Mouse (Mus musculus) embryonic facial prominence, embryonic 12.5 days (tissue): ENCODE measurements around the gene Prmt9. TPM values are rescaled to one million over a fixed set of nuclear protein-coding genes. Genes with fewer than 3 reads are reported as not detected.

Experiments
- ATAC-seq: fragments of 200-750 bp; cut with Nextera tagmentation; 2 replicates; pipeline ENCODE4 v1.8.0; 2017; ENCODE audit not compliant: insufficient number of reproducible peaks, insufficient read depth, low FRiP score, low TSS enrichment
- H3K27ac ChIP-seq: fragments of 300-500 bp; sonication (generic); 2 replicates; pipeline ENCODE4 v1.5.1; 2016; ENCODE audit warnings: mild to moderate bottlenecking
- H3K27me3 ChIP-seq: fragments of 300-500 bp; sonication (generic); 2 replicates; pipeline ENCODE4 v1.6.1; 2016; ENCODE audit warnings: mild to moderate bottlenecking, moderate library complexity
- H3K36me3 ChIP-seq: fragments of 300-500 bp; sonication (generic); 2 replicates; pipeline ENCODE4 v1.6.1; 2016; ENCODE audit warnings: mild to moderate bottlenecking
- H3K4me1 ChIP-seq: fragments of 300-500 bp; sonication (generic); 2 replicates; pipeline ENCODE4 v1.6.1; 2016
- H3K4me2 ChIP-seq: fragments of 300-500 bp; sonication (generic); replicated peaks from 2 replicates; pipeline ENCODE4 v1.6.1; 2016; ENCODE audit warnings: mild to moderate bottlenecking, moderate library complexity
- H3K4me3 ChIP-seq: fragments of 300-500 bp; sonication (generic); 2 replicates; pipeline ENCODE4 v1.5.1; 2016; ENCODE audit warnings: mild to moderate bottlenecking
- H3K9ac ChIP-seq: fragments of 300-500 bp; sonication (generic); 2 replicates; pipeline ENCODE4 v1.6.1; 2016; ENCODE audit warnings: mild to moderate bottlenecking, moderate library complexity
- H3K9me3 ChIP-seq: fragments of 300-500 bp; sonication (generic); 2 replicates; pipeline ENCODE4 v1.6.1; 2016; ENCODE audit warnings: mild to moderate bottlenecking, moderate library complexity
- WGBS: fragments of 180-500 bp; shearing (Covaris S2); methylation state at CpG from one replicate; pipeline ENCODE4 v1.1.7; 2016; 5-methylcytosine and 5-hydroxymethylcytosine counted together
- polyA plus RNA-seq: library from polyadenylated mRNA; unstranded; fragments of >200 nt; fragmentation: Nextera tagmentation; extraction: Ambion mirVana; gene quantifications from 2 replicates; pipeline ENCODE4 v1.2.1, GENCODE M21; 2016

Prmt9 gene
- polyA plus RNA-seq, result 25.0 and 25.7 TPM in 2 replicates

DNA sequence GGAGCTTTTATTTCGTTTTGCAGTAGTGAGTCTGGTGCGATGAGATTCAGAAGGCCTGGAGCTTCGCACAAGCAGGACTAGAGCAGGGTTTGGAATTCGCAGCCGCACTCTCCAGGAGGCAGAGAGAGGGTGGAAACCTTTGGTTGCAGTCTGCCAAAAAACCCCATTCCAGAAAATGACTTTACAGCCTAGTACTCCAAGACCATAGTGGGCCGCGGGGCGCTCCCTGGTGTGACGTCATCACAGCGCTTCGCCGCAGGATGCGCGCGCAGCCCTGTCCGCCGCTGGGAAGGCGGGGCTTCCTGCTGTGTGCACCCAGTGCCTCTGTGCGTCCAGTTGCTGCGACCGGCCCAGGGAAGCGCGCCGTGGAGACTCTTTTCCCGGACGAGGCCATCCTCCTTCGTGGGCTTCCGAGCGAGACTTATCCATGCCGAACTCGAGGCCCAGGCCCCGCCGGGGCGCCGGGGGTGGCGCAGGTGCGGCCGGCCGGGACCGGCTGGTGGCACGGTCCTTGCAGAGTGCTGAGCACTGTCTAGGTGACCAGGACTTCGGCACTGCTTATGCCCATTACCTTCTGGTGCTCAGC is at the start of gene Prmt9:
Gene Prmt9 (plus strand): TSS at position 277 of the 586 bp plus-strand sequence.
- peak; percentile 89 for ATAC-seq
- 4% methylated on average over 42 of the region's 42 CpGs for WGBS

DNA sequence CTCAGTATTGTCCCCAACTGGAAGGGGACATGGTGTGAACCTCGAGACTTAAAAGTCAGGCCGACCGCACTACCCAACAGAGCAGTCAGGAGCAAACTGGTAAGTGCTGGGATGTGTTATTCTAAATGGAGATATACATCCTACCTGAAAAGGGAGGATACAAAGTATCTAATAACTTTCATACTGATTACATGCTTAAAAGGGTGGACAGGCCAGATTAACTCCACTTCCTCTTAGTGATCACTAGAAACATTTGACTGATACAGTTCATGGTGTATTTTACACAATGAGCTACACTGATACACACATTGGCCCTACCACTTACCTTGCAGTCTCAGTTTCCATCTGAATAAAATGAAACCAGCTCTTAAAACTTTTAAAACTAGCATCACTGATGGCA is 48.9 kb upstream of the Prmt9 start:
- no peaks in the 10 kb centered on the region for H3K36me3 ChIP-seq
- H3K27me3 ChIP-seq, result no peaks in the 10 kb centered on the region
- H3K9ac ChIP-seq, result no peak overlapping the region
- H3K4me3 ChIP-seq, result no peak overlapping the region
- ATAC-seq, result no peak
- 92% methylated on average over 3 of the region's 3 CpGs for WGBS
- no peak overlapping the region for H3K4me2 ChIP-seq
- H3K27ac ChIP-seq, result no peak overlapping the region
- no peaks in the 10 kb centered on the region for H3K9me3 ChIP-seq
- peaks cover 4% of the 10 kb centered on the region; the same call in 1 of the 2 replicates for H3K4me1 ChIP-seq

More for the DNA sequence above, at the start of gene Prmt9:
- peaks cover 4% of the 10 kb centered on the region; the same call in 1 of the 2 replicates for H3K9me3 ChIP-seq
- H3K9ac ChIP-seq, result peak within 1 kb of the TSS; percentile 80
- peaks cover 5% of the 10 kb centered on the region; the same call in 1 of the 2 replicates for H3K4me1 ChIP-seq
- H3K27me3 ChIP-seq, result no peaks in the 10 kb centered on the region
- peak within 1 kb of the TSS; percentile 79 for H3K27ac ChIP-seq
- H3K4me2 ChIP-seq, result peak within 1 kb of the TSS; percentile 71
- peak within 1 kb of the TSS; percentile 72 for H3K4me3 ChIP-seq
- peaks cover 22% of the 10 kb centered on the region for H3K36me3 ChIP-seq

DNA sequence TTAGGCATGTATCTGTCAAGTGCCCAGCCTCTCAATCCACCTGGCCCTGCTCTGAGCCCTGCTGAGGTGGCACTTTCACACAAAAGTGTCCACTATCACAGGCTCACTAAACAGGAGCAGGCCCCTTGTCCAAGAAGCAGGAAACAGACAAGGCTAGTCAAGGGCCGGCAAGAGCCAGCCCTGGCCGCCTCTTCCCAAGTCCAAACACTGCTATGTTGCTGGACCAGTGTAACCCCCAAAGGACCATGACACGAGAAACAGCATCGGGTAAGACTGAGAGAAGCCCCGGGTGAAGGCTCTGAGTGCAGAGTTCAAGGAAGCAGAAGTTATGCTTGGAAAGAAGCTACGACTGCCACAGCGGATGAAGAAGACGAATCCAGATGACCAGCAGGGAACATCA is 48.1 kb upstream of the Prmt9 start:
- H3K9ac ChIP-seq, result no peak overlapping the region
- H3K9me3 ChIP-seq, result no peaks in the 10 kb centered on the region
- WGBS, result 84% methylated on average over 8 of the region's 8 CpGs
- no peaks in the 10 kb centered on the region for H3K36me3 ChIP-seq
- no peak overlapping the region for H3K4me3 ChIP-seq
- H3K4me1 ChIP-seq, result peaks cover 3% of the 10 kb centered on the region; the same call in 1 of the 2 replicates
- no peak overlapping the region for H3K27ac ChIP-seq
- ATAC-seq, result no peak
- no peaks in the 10 kb centered on the region for H3K27me3 ChIP-seq
- H3K4me2 ChIP-seq, result no peak overlapping the region

- Histone ChIP-seq H3K27ac (no peak overlapping the region), H3K27me3 (no peaks in the 10 kb centered on the region), H3K4me3 (no peak overlapping the region), H3K9me3 (no peaks in the 10 kb centered on the region), H3K36me3 (no peaks in the 10 kb centered on the region), H3K4me2 (no peak overlapping the region), H3K4me1 (0 out of 2 replicates have a peak, but pooled peaks cover 3% of the 10 kb centered on the region), H3K9ac (no peak overlapping the region)
- WGBS, result 87% methylated on average over 6 of the region's 6 CpGs
- no peak for ATAC-seq
These were observed 46.6 kb upstream of the Prmt9 start for GRCm38 (mm10) chr8:77502547-77502946.

- Histone ChIP-seq H3K9ac (no peak overlapping the region), H3K9me3 (no peaks in the 10 kb centered on the region), H3K36me3 (no peaks in the 10 kb centered on the region), H3K4me1 (0 out of 2 replicates have a peak, but pooled peaks cover 5% of the 10 kb centered on the region), H3K4me3 (no peak overlapping the region), H3K4me2 (no peak overlapping the region), H3K27me3 (no peaks in the 10 kb centered on the region), H3K27ac (no peak overlapping the region)
- WGBS, result 89% methylated on average over 7 of the region's 7 CpGs
- ATAC-seq, result no peak
These were observed 42.7 kb upstream of the Prmt9 start for GRCm38 (mm10) chr8:77506539-77506938.

DNA sequence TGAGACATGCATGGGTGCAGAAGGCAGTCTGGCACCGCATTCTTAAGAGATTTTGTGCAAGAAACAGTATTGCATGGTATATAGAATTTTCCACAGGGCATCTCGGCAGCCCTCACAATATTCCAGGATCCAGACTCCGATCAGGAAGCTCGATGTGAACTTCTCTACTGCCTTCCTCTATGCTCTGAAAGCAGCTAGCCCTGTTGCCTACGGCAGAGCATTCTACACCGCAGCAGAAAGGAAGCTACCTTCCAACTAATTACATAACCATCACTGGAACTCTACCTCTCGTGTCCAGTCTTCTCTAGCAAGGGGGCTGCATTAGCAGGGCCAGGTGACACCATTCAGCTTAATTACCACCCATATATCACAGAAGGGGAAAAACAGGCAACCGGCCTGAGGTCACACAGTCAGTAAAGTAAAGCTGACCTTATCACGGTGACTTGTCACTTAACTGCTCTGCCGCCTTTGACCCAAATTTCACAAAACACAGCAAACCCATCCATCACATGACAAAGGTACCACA is 41.6 kb upstream of the Prmt9 start:
- Histone ChIP-seq H3K4me3 (no peak overlapping the region), H3K27me3 (no peaks in the 10 kb centered on the region), H3K4me2 (no peak overlapping the region), H3K4me1 (peaks cover 14% of the 10 kb centered on the region), H3K9ac (no peak overlapping the region), H3K36me3 (no peaks in the 10 kb centered on the region), H3K9me3 (no peaks in the 10 kb centered on the region), H3K27ac (no peak overlapping the region)
- WGBS, result 83% methylated on average over 10 of the region's 10 CpGs
- ATAC-seq, result no peak

- H3K9me3 ChIP-seq, result no peaks in the 10 kb centered on the region
- H3K4me2 ChIP-seq, result no peak overlapping the region
- no peak for ATAC-seq
- no peak overlapping the region for H3K9ac ChIP-seq
- H3K4me3 ChIP-seq, result no peak overlapping the region
- H3K36me3 ChIP-seq, result no peaks in the 10 kb centered on the region
- no peak overlapping the region for H3K27ac ChIP-seq
- no peaks in the 10 kb centered on the region for H3K27me3 ChIP-seq
- 87% methylated on average over 7 of the region's 7 CpGs for WGBS
- peaks cover 27% of the 10 kb centered on the region for H3K4me1 ChIP-seq
These were observed 40.2 kb upstream of the Prmt9 start for GRCm38 (mm10) chr8:77509044-77509443.

GRCm38 (mm10) chr8:77510426-77510825 is 38.8 kb upstream of the Prmt9 start:
- Histone ChIP-seq H3K4me3 (no peak overlapping the region), H3K4me1 (peaks cover 32% of the 10 kb centered on the region), H3K9me3 (no peaks in the 10 kb centered on the region), H3K4me2 (no peak overlapping the region), H3K9ac (no peak overlapping the region), H3K36me3 (no peaks in the 10 kb centered on the region), H3K27me3 (no peaks in the 10 kb centered on the region), H3K27ac (no peak overlapping the region)
- WGBS, result 78% methylated on average over 3 of the region's 3 CpGs
- ATAC-seq, result no peak

GRCm38 (mm10) chr8:77511750-77512493 is 37.3 kb upstream of the Prmt9 start:
- Histone ChIP-seq H3K4me3 (no peak overlapping the region), H3K27ac (no peak overlapping the region), H3K27me3 (no peaks in the 10 kb centered on the region), H3K4me2 (no peak overlapping the region), H3K4me1 (peaks cover 46% of the 10 kb centered on the region), H3K9ac (no peak overlapping the region), H3K9me3 (no peaks in the 10 kb centered on the region), H3K36me3 (no peaks in the 10 kb centered on the region)
- 37% methylated on average over 13 of the region's 13 CpGs for WGBS
- no peak for ATAC-seq

- H3K27ac ChIP-seq, result no peak overlapping the region
- H3K9me3 ChIP-seq, result no peaks in the 10 kb centered on the region
- WGBS, result 88% methylated on average over 8 of the region's 8 CpGs
- no peak overlapping the region for H3K4me2 ChIP-seq
- ATAC-seq, result no peak
- no peak overlapping the region for H3K4me3 ChIP-seq
- peaks cover 49% of the 10 kb centered on the region for H3K4me1 ChIP-seq
- H3K36me3 ChIP-seq, result no peaks in the 10 kb centered on the region
- H3K27me3 ChIP-seq, result no peaks in the 10 kb centered on the region
- no peak overlapping the region for H3K9ac ChIP-seq
These were observed 34.0 kb upstream of the Prmt9 start for GRCm38 (mm10) chr8:77515201-77515600.

GRCm38 (mm10) chr8:77515786-77516185 is 33.4 kb upstream of the Prmt9 start:
- Histone ChIP-seq H3K9ac (no peak overlapping the region), H3K36me3 (no peaks in the 10 kb centered on the region), H3K4me3 (0 out of 2 replicates have a peak overlapping the region, but pooled peaks have one; percentile 73), H3K4me2 (peak overlapping the region; percentile 80), H3K27me3 (no peaks in the 10 kb centered on the region), H3K4me1 (peaks cover 49% of the 10 kb centered on the region), H3K27ac (no peak overlapping the region), H3K9me3 (no peaks in the 10 kb centered on the region)
- no peak for ATAC-seq
- 67% methylated on average over 8 of the region's 8 CpGs for WGBS

- H3K4me2 ChIP-seq, result peak overlapping the region; percentile 80
- ATAC-seq, result no peak
- 2% methylated on average over 10 of the region's 10 CpGs for WGBS
- H3K4me1 ChIP-seq, result peaks cover 48% of the 10 kb centered on the region
- H3K36me3 ChIP-seq, result no peaks in the 10 kb centered on the region
- H3K4me3 ChIP-seq, result peak overlapping the region; percentile 73
- H3K27ac ChIP-seq, result no peak overlapping the region
- no peaks in the 10 kb centered on the region for H3K9me3 ChIP-seq
- no peaks in the 10 kb centered on the region for H3K27me3 ChIP-seq
- H3K9ac ChIP-seq, result peak overlapping the region; percentile 72
These were observed 32.4 kb upstream of the Prmt9 start for GRCm38 (mm10) chr8:77516845-77517244.
